Mouse (Mus musculus) urinary bladder, adult 2 months (tissue): ENCODE results near the gene Catsper1. TPM values are rescaled to one million over a fixed set of nuclear protein-coding genes. Genes with fewer than 3 reads are reported as not detected.
A peak's percentile ranks its signal among the peaks of the same experiment; 100 is the strongest.
"Not testable (repeated sequence)": the region's sequence is repeated elsewhere in the genome, so short reads cannot be mapped to it uniquely, and the experiment has no call there.

ENCODE experiments used
- DNase-seq: peaks from one replicate; pipeline ENCODE4 v3.0.0; 2022; ENCODE audit warnings: low spot score
- polyA plus RNA-seq: library from polyadenylated mRNA; depleted of rRNA; stranded (reverse); fragments of >200 nt; gene quantifications from 2 replicates; pipeline ENCODE4 v1.2.3, GENCODE M21; 2012; rRNA removed

Gene Catsper1
- polyA plus RNA-seq: not detected in 2 replicates

DNA sequence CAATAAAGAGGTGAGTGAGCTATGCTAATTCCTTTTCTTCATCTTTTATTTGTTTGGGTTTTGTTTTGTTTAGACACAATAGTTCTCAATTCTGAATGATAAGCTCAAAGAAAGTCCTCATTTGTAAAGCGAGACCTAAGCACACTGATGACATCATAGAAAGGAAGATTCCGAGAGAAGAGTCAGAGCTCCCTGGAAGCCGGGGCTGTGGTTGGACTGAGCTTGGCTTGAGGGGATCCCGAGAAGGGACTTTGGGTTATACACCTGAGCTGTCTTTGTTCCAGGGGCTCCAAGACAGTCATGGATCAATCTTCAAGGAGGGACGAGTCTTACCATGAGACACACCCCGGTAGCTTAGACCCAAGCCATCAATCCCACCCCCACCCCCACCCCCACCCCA lies at the start of gene Catsper1:
Gene Catsper1, plus strand, starts transcription at position 301 of the 400 bp plus-strand sequence.
- no peak for DNase-seq

DNA sequence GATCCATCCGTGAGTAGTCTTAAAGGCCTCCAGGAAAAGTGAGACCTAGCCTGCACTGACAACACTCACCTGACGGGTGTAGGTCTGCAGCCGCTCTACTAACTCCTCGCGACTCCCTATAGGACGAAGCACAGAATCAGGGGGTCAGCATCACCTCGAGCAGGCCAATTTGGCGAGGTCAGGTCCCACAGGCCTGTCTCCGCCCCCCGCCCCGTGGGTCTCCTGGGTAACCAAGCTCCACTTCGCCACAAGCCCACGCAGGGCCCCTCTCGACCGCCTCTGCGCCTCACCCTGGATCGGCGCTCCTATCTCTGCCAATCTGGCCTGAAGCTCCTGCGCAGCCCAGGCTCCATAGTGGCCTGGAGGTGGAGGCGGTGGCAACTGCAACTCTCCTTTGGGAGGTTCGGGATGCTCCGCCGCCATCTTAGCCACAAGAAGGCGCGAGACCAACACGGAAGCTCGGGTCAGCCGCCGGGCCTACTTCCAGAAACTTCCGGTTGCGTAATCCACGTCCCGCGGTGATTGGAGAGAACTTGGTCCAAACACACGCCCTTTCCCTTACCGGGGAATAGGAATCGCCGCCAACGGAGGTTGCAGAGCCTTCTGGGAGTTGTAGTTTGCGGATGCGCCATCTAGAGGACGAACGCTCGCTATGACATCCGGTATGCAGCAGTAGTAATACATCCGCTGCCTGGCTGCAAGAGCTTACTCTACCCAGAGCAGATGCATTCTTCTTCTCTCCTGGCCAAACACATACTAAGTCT lies 40.4 kb upstream of the Catsper1 start, which contains the start of gene Sf3b2:
Gene Sf3b2, minus strand, starts transcription at position 484 of the 764 bp plus-strand sequence.
- peak; percentile 90 for DNase-seq

DNA sequence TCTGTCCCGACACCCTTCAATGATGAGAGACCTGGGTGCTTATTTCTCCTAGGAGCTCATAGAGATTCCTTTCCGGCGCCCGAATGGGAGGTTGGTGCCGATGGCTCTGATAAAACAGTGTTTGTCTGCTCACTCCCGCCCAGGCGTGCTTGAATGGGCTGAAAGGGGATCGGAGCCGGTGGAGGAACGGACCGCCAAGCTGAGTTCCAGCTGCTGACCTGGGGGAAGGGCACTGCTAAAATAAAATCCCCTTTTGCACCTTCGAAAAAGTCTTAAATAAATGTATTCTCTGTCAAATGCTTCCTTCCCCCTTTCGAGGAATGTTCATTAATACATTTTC lies 39.8 kb upstream of the Catsper1 start:
- no peak for DNase-seq

DNA sequence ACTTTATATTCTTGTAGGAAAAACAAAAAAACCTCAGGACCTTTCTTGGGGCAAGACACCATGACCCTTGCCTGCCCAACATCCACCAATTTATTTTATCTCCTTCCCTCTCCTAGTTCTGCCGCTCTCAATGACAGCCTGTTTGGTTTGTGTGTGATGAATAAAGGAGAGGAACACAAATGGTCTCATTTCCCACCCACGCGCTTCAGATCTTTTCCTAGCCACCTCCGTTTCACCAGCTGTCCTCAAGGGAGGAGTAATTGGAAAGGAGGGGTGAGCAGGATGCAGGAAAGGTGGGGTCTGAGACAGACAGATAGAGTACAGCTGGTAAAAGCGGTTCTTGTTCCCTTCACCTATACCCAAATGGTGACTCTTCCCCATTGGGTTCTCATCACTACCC lies 38.9 kb upstream of the Catsper1 start:
- DNase-seq: no peak

DNA sequence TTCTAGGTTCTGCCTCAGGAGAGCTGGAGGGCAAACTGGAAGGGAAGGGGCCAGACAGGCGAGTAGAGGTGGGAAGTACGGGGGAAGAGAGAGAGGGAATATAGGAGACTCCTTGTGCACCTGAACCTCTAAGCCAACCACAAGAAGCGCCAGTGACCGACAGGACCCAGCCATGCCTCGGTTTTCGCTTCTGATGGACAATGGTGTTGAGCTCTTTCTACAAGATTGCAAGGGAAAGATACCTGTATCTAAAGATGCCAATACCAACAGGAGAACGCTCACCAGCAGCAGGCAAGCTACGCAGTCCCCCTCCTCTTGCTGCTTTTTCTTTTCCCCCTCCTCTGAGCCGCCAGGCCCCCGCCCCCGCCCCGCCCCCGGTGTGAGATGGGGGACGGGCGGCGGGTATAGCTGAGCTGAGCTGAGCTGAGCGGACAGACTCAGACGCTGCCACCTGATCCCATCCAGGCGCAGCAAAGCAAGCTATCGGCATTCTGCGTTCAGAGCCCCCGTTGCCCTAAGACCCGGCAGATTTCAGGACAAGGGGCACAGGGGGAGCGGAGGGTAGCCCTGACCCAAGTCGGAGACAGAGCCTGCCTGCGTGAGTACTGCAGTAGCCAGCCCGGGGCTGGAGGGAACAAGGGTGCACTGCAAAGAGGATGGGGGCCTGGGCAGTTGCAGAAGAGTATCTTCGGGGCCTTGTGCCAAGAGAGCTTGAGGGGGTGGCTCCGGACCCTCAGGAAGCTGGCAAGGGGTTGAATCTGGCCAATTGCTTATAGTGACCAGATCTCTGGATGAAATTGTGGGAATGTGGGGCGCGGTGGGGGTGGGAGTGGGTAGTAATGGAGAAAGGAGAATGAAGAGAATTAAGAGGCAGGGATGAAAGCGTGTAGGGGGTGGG lies 37.4 kb upstream of the Catsper1 start, which contains the start of gene Gal3st3:
Gene Gal3st3, plus strand, starts transcription at position 429 of the 898 bp plus-strand sequence.
- DNase-seq: no peak

DNA sequence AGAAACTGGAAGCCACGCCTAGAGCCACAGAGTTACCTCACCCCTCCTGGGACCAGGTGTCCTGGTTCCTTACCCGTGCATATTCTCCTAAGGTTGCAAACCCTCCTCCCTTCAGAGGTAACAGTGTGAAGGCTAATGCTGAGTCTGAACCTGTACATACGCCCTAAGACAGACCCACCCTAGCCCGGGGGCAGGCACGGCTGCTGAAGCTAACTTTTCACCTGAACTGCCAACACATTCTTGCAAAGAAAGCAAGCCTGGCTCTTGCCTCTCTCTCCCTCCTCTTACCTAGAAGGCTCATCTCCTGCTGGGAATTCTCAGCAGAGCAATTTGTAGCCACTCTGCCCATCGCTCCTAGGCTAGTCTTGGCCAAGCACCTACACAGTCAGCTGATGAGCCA lies 35.0 kb upstream of the Catsper1 start:
- no peak for DNase-seq

DNA sequence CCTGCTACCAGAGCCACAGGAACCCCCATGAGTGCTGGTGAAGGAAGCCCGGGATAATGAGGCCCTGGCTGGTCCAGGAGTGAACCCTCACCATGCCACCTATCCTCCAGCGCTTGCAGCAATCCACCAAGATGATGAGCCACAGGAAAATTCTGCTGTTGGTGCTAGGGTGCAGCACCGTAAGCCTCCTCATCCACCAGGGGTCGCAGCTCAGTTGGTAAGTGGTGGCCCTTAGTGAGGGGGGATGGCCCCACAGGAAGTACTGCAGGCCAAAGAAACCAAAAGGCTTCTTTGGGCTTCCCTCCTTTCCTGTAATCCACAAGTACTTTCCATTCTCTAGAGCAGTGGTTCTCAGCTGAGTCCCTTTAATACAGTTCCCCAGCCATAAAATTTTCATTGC lies 33.1 kb upstream of the Catsper1 start:
- DNase-seq: no peak

DNA sequence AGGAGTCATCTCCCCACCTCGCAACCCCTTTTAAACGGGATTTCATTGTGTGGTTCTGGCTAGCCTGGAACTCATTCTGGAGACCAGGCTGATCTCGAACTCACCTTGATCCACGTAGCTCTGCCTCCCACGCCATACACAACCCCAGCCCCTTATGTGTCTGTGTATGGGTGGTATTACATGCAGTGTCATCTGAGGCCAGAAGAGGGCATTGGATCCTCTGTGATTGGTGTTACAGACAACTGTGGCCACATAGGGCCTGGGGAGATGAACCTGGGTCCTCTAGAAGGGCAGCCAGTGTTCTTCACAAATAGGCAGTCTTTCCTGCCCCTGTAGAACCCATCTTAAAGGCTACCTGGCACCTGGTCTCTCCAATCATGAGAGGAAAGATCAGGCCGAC lies 29.3 kb upstream of the Catsper1 start:
- no peak for DNase-seq

DNA sequence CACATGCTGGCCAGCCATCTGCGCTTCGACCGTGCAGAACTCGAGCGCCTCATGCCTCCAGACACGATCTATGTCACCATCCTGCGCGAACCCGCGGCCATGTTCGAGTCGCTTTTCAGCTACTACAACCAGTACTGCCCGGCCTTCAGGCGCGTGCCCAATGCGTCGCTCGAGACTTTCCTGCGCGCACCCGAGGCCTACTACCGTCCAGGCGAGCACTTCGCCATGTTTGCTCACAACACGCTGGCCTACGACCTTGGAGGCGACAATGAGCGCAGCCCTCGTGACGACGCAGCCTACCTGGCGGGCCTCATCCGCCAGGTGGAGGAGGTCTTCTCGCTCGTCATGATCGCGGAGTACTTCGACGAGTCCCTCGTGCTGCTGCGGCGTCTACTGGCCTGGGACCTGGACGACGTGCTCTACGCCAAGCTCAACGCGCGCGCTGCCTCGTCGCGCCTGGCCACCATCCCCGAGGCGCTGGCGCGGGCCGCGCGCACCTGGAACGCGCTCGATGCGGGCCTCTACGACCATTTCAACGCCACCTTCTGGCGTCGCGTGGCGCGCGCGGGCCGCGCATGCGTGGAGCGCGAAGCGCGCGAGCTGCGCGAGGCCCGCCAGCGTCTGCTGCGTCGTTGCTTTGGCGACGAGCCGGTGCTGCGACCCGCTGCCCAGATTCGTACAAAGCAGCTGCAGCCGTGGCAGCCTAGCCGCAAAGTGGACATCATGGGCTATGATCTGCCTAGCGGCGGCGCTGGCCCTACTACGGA lies 28.4 kb upstream of the Catsper1 start:
- DNase-seq: no peak

DNA sequence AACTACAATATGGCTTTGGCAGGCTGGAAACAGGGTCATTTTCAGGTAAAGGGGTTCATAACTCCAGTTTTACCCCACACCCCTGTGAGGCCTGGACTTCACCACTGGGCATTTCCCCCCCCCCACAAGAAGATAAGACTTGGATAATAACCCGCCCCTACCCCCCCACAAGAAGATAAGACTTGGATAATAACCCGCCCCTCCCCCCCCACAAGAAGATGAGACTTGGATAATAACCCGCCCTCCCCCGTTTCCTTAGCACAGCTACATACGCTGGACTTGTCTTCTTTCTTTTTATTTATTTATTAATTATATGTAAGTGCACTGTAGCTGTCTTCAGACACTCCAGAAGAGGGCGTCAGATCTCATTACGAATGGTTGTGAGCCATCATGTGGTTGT lies 26.5 kb upstream of the Catsper1 start:
- DNase-seq: no peak

DNA sequence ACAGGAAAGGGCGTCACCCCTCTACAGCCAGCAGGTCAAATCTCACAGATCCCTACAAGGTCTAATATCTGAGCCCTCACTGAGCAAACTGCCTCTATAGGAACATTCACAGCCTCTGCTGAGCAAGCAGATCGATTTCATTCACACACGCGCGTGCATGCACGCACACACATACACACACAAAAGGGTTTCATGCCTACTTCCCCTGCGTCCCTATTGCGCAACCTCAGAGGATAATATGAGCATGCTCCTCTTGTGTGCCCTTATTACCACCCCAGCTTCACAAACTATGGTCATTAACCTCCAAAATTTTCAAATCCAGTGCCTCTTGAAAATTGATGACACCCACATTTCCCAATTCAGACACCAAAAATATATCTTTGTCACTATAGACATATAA lies 22.4 kb upstream of the Catsper1 start:
- no peak for DNase-seq

DNA sequence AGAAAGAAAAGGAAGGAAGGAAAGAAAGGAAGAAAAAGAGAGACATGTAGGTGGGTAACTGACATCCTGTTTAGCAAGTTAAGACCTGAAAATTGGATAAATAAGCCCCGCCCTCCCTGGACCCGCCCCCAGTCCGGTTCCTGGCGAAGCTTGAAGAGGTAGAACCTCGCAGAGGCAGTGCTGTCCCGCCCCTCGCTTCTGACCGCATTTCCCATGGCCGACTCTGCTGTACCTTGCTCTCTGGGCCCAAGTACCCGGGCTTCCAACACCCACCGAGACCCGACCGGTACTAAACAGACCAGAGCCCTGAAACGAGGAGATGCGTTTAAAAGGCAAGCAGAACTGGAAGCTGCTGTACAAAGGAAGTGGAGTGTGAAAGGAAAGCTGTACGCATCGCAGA lies 11.7 kb upstream of the Catsper1 start:
- DNase-seq: no peak

DNA sequence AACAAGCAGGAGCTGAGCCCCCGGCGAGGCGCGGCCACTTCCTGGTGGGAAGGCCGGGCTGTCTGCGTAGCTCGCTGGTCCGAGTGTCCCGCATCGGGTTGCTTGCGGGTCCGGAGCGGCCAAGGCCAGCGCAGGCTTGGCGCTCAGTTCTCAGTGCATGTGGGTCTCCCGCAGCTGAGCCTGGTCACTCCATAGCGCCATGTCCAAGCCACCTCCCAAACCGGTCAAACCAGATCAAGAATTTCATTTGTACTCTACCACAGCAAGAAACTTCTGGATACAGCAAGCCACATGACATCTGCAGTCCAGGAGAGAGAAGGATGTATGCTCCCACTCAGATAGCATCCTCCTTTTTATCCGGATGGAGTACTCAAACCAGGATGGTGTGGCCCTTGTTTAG lies 7.6 kb upstream of the Catsper1 start:
- no peak for DNase-seq

DNA sequence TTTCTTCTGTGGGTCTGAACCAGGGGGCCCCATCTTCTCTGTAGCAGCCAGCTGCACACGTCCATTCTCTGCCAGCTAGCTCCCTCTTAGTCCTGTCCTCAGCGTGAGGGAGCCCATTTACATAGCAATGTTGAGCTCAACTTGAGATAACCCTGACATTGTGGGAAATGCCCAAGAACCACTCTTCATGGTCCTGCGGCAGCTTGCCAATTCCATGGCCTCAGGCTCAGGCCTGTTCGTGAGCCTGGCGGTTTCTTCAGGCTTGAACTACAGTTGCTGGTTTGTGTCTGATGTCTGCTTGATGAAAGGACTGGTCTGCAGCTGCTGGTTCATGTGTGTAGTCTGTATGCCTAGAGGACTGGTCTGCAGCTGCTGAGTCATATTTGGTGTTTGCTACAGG lies 800 bp upstream of the Catsper1 start:
- no peak for DNase-seq

DNA sequence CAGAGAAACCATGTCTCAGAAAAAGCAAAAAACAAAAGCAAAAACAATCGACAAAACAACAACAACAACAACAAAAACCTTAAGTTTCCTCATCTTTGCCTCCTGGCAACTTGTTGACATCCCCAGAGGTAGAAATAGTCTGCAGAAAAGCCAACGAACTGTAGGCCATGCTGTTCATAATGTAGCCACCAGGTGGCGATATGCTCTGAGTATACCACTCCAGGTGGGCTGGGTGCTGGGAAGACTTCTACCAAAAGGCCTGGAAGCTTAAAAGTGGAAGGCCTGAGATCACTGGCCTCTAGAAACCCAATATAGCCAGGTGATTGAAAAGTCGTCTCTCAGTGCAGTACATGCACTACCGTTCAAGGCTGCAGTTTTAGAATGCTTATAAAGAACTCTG lies 2.4 kb downstream of the Catsper1 start:
- peak; percentile 35 for DNase-seq

DNA sequence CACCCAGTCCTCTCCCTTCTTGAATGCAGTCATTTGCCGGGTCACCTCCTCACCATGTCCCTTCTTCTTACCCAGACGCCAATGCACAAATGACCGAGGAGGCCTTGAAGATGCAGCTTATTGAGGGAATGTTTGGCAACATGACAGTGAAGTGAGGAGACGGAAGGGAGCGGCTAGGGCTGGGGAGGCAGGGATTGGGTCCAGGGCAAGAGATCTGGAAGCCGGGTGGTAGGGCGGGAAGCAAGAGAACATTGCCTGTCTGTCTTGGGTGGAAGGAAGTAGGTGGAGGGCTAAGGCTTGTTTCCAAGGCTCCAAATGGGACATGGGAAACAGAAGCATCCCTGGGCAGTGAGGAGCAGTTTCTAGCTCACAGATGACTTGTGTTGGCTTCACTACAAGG lies 5.8 kb downstream of the Catsper1 start:
- no peak for DNase-seq

DNA sequence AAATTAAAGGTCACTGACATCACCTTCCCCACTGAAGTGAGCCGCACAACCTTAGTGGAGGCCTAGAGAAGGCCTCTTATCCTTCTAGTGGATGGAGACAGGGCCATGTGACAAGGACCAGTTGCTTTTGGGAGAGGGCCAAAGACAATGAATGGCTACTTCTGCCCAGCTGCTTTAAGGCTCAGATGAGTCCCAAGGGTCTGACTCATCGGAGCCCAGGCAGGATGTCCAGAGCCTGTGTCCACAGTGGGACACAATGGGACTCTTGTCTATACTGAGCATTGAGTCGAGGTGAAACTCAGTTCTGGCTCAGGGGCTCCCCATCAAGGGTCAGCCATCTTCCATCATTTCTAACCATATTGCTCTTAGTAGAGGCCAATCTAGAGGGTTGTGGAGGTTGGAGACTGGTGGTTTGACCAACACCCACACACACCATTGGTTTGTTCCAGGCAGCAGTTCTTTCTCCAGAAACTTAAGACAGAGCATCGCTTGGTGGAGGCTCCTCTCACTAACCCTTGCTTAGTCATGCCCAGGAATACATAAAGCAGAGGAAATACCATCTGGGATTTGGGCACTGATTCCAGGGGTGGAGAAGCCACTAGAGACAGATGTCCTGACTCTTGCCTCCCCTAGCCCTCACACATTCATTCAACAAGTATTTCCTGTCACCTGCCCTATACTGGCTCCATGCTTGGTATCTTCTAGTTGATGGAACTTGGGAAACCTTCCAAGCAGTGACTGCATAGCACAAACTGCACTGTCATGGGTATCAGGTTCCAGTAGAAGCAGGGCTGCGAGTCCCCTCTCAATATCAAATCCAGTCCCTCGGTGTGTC lies 10.0 kb downstream of the Catsper1 start:
- no peak for DNase-seq

DNA sequence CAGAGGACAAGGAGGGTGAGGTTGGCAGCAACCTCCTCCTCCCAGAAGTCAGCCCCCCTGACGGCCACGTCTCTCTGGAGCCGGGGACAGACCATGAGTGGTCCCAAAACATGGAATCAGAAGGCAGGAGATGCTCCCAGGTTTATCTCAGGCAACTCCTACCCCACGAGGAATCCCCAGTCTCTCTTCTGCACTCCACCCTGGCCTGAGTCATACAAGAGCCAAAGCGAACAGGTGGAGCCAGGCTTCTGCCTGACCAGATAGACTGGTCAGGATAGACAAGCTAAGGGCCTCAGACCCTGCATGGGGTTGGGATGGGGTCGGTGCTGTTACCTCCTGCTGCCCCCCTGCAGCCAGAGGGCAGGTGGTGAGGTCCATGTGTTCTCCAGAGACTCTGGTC lies 12.5 kb downstream of the Catsper1 start:
- no peak for DNase-seq

DNA sequence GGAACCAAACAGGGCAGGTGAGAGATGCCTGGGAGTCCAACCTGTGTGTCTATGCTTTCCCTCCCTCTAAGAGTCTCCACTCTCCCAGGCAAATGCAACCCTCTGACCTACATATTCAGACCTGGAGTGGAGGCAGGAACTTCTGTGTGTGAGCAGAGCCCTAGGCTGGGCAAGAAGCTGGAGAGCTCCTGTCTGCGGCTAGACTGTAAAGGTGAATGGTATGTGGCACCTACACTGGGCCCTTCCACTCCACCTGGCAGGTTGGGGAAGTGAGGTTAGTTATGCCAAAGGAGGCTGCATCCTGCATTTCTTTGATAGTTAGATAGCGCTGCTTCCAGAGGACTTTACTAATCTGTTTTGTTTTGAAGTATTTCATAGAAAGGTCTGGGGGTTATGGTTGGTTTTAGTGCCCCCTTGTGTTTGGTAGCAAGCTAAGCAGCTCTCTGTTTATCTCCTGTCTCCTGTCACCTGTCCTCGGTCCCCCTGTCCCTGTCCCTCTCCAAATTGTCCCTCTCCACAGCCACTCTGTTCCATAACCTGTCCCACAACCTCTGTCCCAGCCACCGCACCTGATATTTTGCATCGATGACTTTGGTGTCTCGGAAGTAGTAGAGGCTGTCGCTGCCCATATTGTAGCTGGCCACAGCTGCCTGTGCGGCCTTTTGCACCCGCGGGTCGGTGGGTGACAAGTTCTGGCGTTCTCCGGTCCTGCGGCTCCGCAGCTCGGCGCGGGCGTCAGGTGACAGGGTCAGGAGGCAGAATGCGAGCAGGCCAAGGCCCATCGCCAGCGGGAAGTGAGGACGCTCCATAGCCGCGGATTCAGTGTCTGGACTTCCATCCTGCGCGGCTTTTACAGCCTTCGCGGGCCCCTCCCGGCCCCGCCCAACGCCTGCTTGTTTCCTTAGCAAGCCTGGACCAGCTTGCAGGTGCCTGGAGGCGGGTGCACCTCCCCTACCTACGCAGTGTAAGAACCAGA lies 13.3 kb downstream of the Catsper1 start:
- DNase-seq: peak; percentile 33

DNA sequence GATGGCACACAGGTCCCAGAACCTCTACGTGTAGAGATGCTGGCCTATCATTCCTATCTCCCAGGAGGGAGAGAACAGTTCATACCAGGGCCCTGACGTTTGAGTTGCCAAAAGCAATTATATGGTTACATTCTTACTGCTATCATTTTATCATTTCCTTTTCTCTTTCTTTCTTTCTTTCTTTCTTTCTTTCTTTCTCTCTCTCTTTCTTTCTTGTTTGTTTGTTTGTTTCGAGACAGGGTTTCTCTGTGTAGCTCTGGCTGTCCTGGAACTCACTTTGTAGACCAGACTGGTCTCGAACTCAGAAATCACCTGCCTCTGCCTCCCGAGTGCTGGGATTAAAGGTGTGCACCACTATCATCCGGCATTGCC lies 13.9 kb downstream of the Catsper1 start, which contains the start of gene Cst6:
Gene Cst6, minus strand, starts transcription at position 73 of the 372 bp plus-strand sequence.
- DNase-seq: not testable (repeated sequence)
